Mouse (Mus musculus) spleen, adult 2 months (tissue): Measurements from ENCODE around the gene Hoxb5.

Experiments used
- CTCF ChIP-seq: fragments of 200-500 bp; IDR thresholded peaks from 2 replicates; pipeline ENCODE4 v1.5.1; 2011; ENCODE audit warnings: mild to moderate bottlenecking, inconsistent platforms; ENCODE audit not compliant: insufficient read depth, insufficient read length, insufficient replicate concordance; ENCODE audit errors: extremely low read depth
- POLR2A ChIP-seq: fragments of 200-500 bp; IDR thresholded peaks from 2 replicates; pipeline ENCODE4 v1.6.1; 2011; ENCODE audit warnings: low read depth, low read length, inconsistent platforms

- TF ChIP-seq POLR2A (no peak), CTCF (no peak)
Measured at GRCm38 (mm10) chr11:96265954-96266353, 37.2 kb upstream of the Hoxb5 start.
